Mouse (Mus musculus) fibroblast of lung, adult 2 months (primary cell): Measurements from ENCODE around the gene Med4.
A peak's percentile ranks its signal among the peaks of the same experiment; 100 is the strongest.

Experiments used
- DNase-seq: peaks from one replicate; pipeline ENCODE4 v3.0.0-alpha.2; 2011; ENCODE audit warnings: low read depth

Med4 gene

GRCm38 (mm10) chr14:73509765-73510423 lies at the start of gene Med4:
Gene Med4, plus strand, starts transcription at chr14:73510025.
- DNase-seq = peak; percentile 89

GRCm38 (mm10) chr14:73460514-73461134 lies 49.2 kb upstream of the Med4 start:
- DNase-seq = no peak

- DNase-seq = no peak
Observed at GRCm38 (mm10) chr14:73462211-73462610, 47.6 kb upstream of the Med4 start.

GRCm38 (mm10) chr14:73467697-73468096 lies 42.1 kb upstream of the Med4 start:
- no peak for DNase-seq

- no peak for DNase-seq
Observed at GRCm38 (mm10) chr14:73469506-73469905, 40.3 kb upstream of the Med4 start.

- no peak for DNase-seq
Observed at GRCm38 (mm10) chr14:73470593-73470992, 39.2 kb upstream of the Med4 start.

- DNase-seq = no peak
Observed at GRCm38 (mm10) chr14:73472205-73472604, 37.6 kb upstream of the Med4 start.

GRCm38 (mm10) chr14:73473670-73474460 lies 36.0 kb upstream of the Med4 start:
- DNase-seq = peak; percentile 97

GRCm38 (mm10) chr14:73474636-73475093 lies 35.2 kb upstream of the Med4 start:
- peak; percentile 62 for DNase-seq

- DNase-seq = peak; percentile 49
Observed at GRCm38 (mm10) chr14:73475506-73475905, 34.3 kb upstream of the Med4 start.

GRCm38 (mm10) chr14:73476361-73476934 lies 33.4 kb upstream of the Med4 start:
- DNase-seq = no peak

- no peak for DNase-seq
Observed at GRCm38 (mm10) chr14:73477077-73477476, 32.7 kb upstream of the Med4 start.

- no peak for DNase-seq
Observed at GRCm38 (mm10) chr14:73478321-73478720, 31.5 kb upstream of the Med4 start.

GRCm38 (mm10) chr14:73479771-73480170 lies 30.1 kb upstream of the Med4 start:
- no peak for DNase-seq

- DNase-seq = no peak
Observed at GRCm38 (mm10) chr14:73483516-73484229, 26.2 kb upstream of the Med4 start.

GRCm38 (mm10) chr14:73484366-73485110 lies 25.3 kb upstream of the Med4 start:
- DNase-seq = no peak

GRCm38 (mm10) chr14:73486641-73487040 lies 23.2 kb upstream of the Med4 start:
- no peak for DNase-seq

- DNase-seq = no peak
Observed at GRCm38 (mm10) chr14:73493356-73493755, 16.5 kb upstream of the Med4 start.

- no peak for DNase-seq
Observed at GRCm38 (mm10) chr14:73494122-73494521, 15.7 kb upstream of the Med4 start.

- no peak for DNase-seq
Observed at GRCm38 (mm10) chr14:73495753-73496152, 14.1 kb upstream of the Med4 start.

- no peak for DNase-seq
Observed at GRCm38 (mm10) chr14:73501283-73501682, 8.5 kb upstream of the Med4 start.
